In genomic region chr2:91291197-91292007, GRCm38 (mm10) we compare ENCODE assay signal across 7 mouse cellular contexts. TPM values are rescaled to one million over a fixed set of nuclear protein-coding genes. Genes with fewer than 3 reads are reported as not detected.
DNase-seq lines count a peak whose midpoint lies in the region; TF ChIP-seq lines count a peak whose summit lies in the region.

No protein-coding gene starts in this region.

- intact Hi-C loops in left cerebral cortex, postnatal 10 days (cut with DNase I), result no loop called here
- intact Hi-C loops in left cerebral cortex, adult 2 months (cut with DNase I), result no loop called here

- DNase-seq in left cerebral cortex, postnatal 10 days (ENCODE audit: extremely low spot score in 1 of 2, low spot score in 2 of 2), result peak; percentile 49 to 55
- DNase-seq in left cerebral cortex, adult 2 months (ENCODE audit: extremely low spot score in 1 of 2, low spot score in 2 of 2), result no peak
- no peak for DNase-seq in embryonic facial prominence, embryonic 10.5 days (ENCODE audit: low spot score)
- peak; percentile 70 for DNase-seq in gastrocnemius, postnatal 10 days
- peak; percentile 41 to 80 for DNase-seq in lung, postnatal 4 days
- DNase-seq in layer of hippocampus, adult 9-11 months, result no peak
- no peak for DNase-seq in right cerebral cortex, adult 2 months (ENCODE audit: low spot score in 2 of 2)

- no peaks in the 10 kb centered on the region for H3K27me3 ChIP-seq in embryonic facial prominence, embryonic 10.5 days (replicated peaks; ENCODE audit: low read depth, poor library complexity, severe bottlenecking)

- WGBS in embryonic facial prominence, embryonic 10.5 days, result 69% methylated on average over 12 of the region's 12 CpGs

- H3K4me1 ChIP-seq in embryonic facial prominence, embryonic 10.5 days, result peaks cover 16% of the 10 kb centered on the region

- no peak overlapping the region for H3K27ac ChIP-seq in left cerebral cortex, adult 2 months
- peak overlapping the region; percentile 35 for H3K27ac ChIP-seq in embryonic facial prominence, embryonic 10.5 days (replicated peaks)

- H3K4me3 ChIP-seq in left cerebral cortex, adult 2 months, result no peak overlapping the region
- H3K4me3 ChIP-seq in embryonic facial prominence, embryonic 10.5 days, result no peak overlapping the region

- TF ChIP-seq CTCF in left cerebral cortex, adult 2 months (IDR thresholded peaks at IDR 0.05), result no peak

- H3K36me3 ChIP-seq in embryonic facial prominence, embryonic 10.5 days (replicated peaks), result peaks cover 4% of the 10 kb centered on the region

- H3K9me3 ChIP-seq in embryonic facial prominence, embryonic 10.5 days, result no peaks in the 10 kb centered on the region

RNA-seq across cellular contexts. Expression of gene Arfgap2, which starts 26.6 kb away (rescaled TPM):
- 10 to 100 TPM; 60.5 to 61.6 TPM for total RNA-seq in left cerebral cortex, postnatal 10 days (2021)
- total RNA-seq in left cerebral cortex, adult 2 months (2021), result 10 to 100 TPM; 73.9 to 81.8 TPM
- 101 and 102 TPM in 2 replicates for polyA plus RNA-seq in embryonic facial prominence, embryonic 10.5 days (2016; fragmentation: Nextera tagmentation; extraction: Ambion mirVana)
- total RNA-seq in gastrocnemius, postnatal 10 days (2021), result 10 to 100 TPM; 77.1 to 84.3 TPM

RNA-seq across cellular contexts. Expression of gene Pacsin3, which starts 35.6 kb away (rescaled TPM):
- 10 to 100 TPM; 36.4 to 38.7 TPM for total RNA-seq in left cerebral cortex, postnatal 10 days (2021)
- total RNA-seq in left cerebral cortex, adult 2 months (2021), result 10 to 100 TPM; 42.7 to 46.9 TPM
- polyA plus RNA-seq in embryonic facial prominence, embryonic 10.5 days (2016; fragmentation: Nextera tagmentation; extraction: Ambion mirVana), result 33.4 and 33.6 TPM in 2 replicates
- 100 to 1,000 TPM; 288 to 337 TPM for total RNA-seq in gastrocnemius, postnatal 10 days (2021)

RNA-seq across cellular contexts. Expression of gene Ddb2, which starts 54.6 kb away (rescaled TPM):
- 10 to 100 TPM; 10.2 to 11.3 TPM for total RNA-seq in left cerebral cortex, postnatal 10 days (2021)
- 10 to 100 TPM; 11.7 to 14.4 TPM for total RNA-seq in left cerebral cortex, adult 2 months (2021)
- polyA plus RNA-seq in embryonic facial prominence, embryonic 10.5 days (2016; fragmentation: Nextera tagmentation; extraction: Ambion mirVana), result 9.3 and 9.9 TPM in 2 replicates
- 1 to 10 TPM; 4.2 to 7.6 TPM for total RNA-seq in gastrocnemius, postnatal 10 days (2021)

Comparison
In these comparisons a context has a peak if more than half of its experiments do, and no peak if none do; other contexts are left out.
1. DNase-seq: peak in left cerebral cortex, postnatal 10 days (2 of 2), gastrocnemius, postnatal 10 days (single experiment) and lung, postnatal 4 days (2 of 2); none in left cerebral cortex, adult 2 months (0 of 2), embryonic facial prominence, embryonic 10.5 days (single experiment), layer of hippocampus, adult 9-11 months (single experiment) and right cerebral cortex, adult 2 months (0 of 2).
2. RNA of gene Pacsin3, which starts 35.6 kb away (total RNA-seq): 288 to 337 TPM in gastrocnemius, postnatal 10 days; 42.7 to 46.9 TPM in left cerebral cortex, adult 2 months and 36.4 to 38.7 TPM in left cerebral cortex, postnatal 10 days; every median in the first group is over 4 times any median in the second.